Mouse (Mus musculus) splenic B cell, adult 2 months (primary cell): ENCODE measurements around the gene Map3k20.

Experiments
- DNase-seq: peaks from one replicate; pipeline ENCODE4 v3.0.0-alpha.2; 2011; ENCODE audit warnings: low read depth, low spot score
- H3K27me3 ChIP-seq: 2 replicates; pipeline ENCODE4 v1.6.1; 2012; ENCODE audit warnings: mild to moderate bottlenecking, low read length, moderate library complexity, mixed read lengths; ENCODE audit not compliant: control insufficient read depth, poor library complexity, insufficient read depth, severe bottlenecking
- H3K36me3 ChIP-seq: 2 replicates; pipeline ENCODE4 v1.6.1; 2012; ENCODE audit warnings: mild to moderate bottlenecking, low read length, moderate library complexity, mixed read lengths; ENCODE audit not compliant: control insufficient read depth, poor library complexity, insufficient read depth, severe bottlenecking

Map3k20 gene

DNA sequence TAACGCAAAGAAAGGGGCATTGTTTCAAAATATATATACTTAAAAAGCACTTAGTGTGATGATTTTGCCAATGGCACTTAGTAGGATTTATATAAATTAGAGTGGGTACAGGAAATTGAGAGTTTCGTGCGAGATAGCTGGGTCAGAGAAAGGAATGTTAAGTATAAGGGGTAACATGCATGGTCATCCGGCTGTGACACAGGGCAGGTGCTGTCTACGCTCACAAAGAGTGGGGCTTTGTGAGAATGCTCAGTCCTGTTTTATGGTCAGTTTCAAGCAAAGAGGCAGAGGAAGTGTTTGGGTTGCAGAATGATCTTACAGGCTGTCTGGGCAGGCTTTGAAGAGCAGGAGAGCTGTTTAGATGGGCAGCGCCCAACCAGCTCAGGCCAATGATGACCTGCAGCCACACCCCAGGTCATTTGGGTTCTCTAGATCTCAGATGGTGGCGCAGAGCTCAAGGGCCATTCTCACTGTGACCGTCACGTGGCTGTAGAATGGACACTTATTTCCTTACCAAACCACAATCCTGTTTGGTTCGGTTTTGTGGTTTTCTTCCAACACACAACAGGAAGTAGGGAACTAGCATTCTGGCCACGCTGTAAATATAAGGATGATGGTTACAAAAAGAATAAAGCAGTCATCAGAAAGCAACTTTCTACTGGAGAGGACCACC lies 37.4 kb downstream of the Map3k20 start:
- peak; percentile 5 for DNase-seq
- Histone ChIP-seq H3K36me3 (no peaks in the 10 kb centered on the region), H3K27me3 (no peaks in the 10 kb centered on the region)

DNA sequence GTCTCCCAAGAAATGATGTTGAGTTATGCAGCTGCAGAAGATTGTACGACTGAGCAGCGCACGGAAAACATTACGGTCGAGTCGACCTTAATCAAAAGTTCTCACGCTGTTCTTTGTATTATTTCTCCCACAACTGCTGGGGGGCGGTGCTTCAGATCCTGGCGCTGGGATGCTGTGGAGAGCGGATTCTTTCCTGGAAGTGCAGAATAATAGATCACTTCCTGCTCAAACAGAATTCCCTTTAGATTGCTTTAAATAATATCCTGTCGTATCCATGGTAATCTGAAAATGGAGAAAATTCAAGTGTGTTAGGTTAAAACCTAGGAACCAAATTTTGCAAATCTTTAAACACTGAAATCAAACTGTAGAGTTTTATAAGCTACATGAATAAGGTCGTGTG lies 39.0 kb downstream of the Map3k20 start:
- no peaks in the 10 kb centered on the region for H3K36me3 ChIP-seq
- DNase-seq = no peak
- H3K27me3 ChIP-seq = no peaks in the 10 kb centered on the region

DNA sequence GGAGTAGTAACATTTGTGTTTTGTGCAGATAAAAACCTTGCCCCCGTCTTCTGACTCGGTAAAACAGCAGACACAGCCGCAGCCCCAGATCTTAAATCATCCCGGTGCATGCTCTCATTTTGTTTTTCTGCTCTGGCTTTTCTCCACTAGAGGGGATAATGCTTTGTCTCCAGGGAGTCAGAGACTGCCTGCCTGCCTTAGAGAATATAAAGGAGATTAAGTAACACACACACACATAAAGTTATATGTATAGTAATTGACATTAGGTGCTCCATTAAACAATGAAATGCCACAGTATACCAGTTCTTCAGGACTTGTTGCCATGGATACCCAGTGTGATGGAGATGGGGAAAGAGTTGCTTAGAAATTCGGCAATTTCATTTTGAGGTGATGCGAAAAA lies 41.1 kb downstream of the Map3k20 start:
- no peaks in the 10 kb centered on the region for H3K36me3 ChIP-seq
- no peak for DNase-seq
- H3K27me3 ChIP-seq = no peaks in the 10 kb centered on the region

DNA sequence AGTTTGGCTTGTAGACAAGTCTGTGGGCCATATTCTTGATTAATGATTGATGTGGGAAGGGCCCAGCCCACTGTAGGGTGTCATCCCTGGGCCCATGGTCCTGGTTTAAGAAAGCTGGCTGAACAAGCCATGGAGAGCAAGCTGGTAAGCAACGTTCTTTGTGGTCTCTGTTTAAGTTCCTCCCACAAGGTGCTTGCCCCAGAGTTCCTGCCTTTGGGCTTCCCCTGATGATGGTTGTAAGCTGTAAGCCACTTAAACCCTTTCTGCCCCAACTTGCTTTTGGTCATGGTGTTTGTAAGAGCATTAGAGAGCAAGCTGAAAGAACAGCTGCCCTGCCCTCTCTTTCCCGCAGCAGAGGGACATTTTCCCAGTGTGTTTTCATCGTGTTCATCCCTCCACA lies 43.0 kb downstream of the Map3k20 start:
- no peak for DNase-seq
- H3K27me3 ChIP-seq = no peaks in the 10 kb centered on the region

DNA sequence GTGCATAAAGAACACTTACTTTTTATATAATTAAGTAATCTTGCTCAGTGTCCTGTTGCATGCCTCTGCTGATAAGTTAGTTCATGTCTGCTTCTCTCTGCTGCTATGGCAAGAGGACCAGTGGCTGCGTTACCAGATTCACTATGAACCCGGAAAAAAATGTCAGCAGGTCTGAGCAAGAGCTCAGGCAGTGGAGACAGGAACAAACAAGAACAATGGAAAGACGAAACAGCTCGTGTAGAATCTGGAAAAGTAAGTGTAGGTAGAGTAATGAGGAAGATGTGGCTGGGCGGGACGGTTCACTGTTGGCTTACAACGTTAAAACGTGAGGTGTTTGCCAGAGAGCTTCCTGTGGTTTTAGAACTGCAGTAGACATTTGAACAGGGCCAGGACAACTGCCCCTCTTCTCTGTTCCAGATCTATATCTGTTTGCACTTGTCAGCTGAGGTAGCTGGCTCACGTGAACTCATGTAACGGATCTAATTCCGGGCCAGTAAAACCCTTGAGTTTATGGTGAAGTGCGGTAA lies 45.6 kb downstream of the Map3k20 start:
- H3K27me3 ChIP-seq = no peaks in the 10 kb centered on the region
- no peaks in the 10 kb centered on the region for H3K36me3 ChIP-seq
- DNase-seq = no peak

More for the DNA sequence above, 43.0 kb downstream of the Map3k20 start:
- no peaks in the 10 kb centered on the region for H3K36me3 ChIP-seq

DNA sequence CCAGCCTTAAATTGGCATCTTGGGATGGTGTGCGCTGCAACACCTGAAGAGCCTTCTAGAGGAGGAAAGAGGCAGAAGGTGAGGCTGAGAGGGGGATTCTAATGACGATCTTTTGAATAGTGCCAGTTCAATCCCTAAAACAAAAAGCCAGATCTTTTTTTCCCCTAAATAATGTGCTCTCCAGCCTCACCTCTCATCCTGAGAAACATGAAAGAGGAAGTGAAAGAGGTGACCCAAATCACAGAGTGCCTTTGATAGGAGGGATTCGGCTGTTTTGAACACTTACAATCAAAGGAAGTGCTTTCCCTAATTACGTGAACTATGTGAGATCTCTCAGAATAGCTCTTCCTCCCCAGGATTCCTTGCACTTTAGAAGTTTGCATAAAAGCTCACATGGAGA lies 46.6 kb downstream of the Map3k20 start:
- no peak for DNase-seq
- Histone ChIP-seq H3K36me3 (no peaks in the 10 kb centered on the region), H3K27me3 (no peaks in the 10 kb centered on the region)

DNA sequence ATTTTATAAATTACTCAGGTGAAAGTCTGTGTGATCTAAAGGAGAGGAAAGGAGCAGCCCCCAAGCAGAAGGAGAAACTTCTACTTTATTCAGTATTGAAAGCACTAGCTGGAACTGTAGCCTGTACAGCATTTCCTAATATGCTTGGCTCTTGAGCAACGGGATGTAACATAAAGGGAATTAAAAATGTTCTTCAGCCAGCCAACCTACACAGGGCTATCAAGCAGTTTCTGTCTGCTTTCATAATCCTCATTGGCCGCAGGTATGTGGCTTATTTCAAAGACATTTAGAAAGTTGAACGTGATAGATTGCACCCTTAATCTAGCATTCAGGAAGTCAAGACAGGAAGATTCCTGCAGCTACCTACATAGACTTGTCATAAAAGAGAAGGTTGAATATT lies 47.8 kb downstream of the Map3k20 start:
- DNase-seq = no peak
- no peaks in the 10 kb centered on the region for H3K36me3 ChIP-seq

DNA sequence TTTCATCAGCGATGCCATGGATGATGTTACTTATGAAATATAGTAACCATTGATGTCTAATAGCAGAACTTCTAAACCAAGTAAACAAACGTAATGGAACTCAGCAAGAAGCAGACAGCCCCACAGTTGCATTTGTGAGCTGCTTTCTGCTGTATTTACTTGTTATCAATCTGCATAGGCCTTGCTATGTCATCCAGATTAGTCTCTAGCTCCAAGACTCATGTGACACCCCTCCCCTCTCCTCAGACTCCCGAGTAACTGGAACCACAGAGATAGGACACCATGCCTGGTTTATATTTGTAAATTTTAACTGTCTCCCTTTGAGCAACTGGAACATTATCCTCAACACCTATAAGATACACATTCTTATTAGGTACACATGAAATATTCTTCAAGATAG lies 51.4 kb downstream of the Map3k20 start:
- H3K36me3 ChIP-seq = no peaks in the 10 kb centered on the region
- DNase-seq = no peak
- no peaks in the 10 kb centered on the region; the same call in 1 of the 2 replicates for H3K27me3 ChIP-seq

More for the DNA sequence above, 47.8 kb downstream of the Map3k20 start:
- no peaks in the 10 kb centered on the region; the same call in 1 of the 2 replicates for H3K27me3 ChIP-seq

DNA sequence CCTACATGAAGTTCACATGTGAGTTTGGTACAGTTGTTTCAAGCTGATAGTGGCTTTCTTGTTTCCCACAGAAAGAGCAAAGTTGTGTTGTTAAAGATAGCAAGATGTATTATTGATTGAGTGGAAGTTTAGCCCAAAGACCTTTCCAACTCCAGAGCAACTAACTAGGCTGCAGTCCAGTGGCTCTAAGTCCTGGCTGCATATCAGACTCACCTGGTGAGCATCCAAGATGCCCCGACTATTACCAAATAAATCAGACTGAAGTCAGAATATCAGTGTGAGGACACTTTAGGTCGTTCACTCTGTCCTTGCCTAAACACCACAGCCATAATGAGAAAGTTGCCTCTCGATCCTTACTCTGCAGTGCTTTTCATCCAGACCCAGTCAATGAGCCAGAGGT lies 59.8 kb downstream of the Map3k20 start:
- no peaks in the 10 kb centered on the region for H3K27me3 ChIP-seq
- H3K36me3 ChIP-seq = no peaks in the 10 kb centered on the region
- no peak for DNase-seq

DNA sequence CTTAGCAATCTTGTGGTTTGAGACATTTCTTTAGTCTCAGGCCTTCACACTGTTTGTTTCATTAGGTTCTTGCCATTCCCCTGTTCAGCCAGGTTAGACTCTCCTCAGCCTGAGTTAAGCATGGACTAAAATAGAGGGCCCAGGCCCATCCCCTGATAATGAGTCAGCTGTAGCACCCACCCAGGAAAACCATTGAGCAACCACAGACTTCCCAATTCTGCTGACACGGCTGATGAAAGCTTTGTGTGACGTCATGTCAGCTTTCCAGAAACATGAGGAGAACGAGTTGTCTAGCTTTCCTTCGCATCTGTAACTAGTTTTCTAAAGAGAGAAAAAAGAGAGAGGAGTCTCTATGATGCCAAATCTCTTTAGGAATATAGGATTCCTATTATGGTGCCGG lies 65.9 kb downstream of the Map3k20 start:
- DNase-seq = no peak
- no peaks in the 10 kb centered on the region for H3K36me3 ChIP-seq
- no peaks in the 10 kb centered on the region for H3K27me3 ChIP-seq

DNA sequence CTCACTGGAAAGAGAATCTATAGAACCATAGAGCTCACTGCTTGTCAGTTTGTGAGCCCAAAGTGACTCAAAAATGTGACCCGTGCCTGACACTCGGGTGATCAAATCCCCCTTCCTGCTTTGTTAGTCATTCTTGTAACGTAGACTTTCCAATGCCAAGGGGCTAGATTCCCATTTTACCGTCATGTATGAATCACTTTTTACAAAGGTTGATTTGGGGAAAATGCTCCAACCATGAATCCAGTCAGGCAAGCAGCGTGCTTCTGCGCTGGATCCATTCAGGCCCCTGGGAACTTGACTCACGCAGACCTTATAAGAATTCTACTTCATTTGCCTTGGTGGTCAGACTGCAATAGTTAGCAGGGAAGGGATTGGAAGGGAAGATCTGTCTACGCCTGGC lies 66.3 kb downstream of the Map3k20 start:
- DNase-seq = no peak
- no peaks in the 10 kb centered on the region for H3K27me3 ChIP-seq
- no peaks in the 10 kb centered on the region for H3K36me3 ChIP-seq

DNA sequence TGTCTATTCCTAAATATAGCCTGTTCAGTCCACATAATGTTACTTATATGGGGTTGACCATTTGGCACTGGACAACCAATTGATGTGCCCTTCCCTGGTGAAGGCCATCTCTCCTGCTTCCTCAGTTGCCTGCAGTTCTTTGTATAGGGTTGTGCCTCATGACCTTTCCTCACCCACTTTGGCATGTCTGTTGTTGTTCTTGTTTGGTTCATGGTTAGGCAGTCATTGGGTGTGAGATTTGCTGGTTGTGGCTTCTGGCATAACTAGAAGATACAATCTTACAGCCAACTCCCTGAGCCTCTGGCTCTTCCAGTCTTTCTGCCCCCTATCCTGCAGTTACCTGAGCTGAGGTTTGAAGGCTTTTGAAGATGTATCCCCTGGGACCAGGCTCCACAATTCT lies 67.3 kb downstream of the Map3k20 start:
- Histone ChIP-seq H3K36me3 (no peaks in the 10 kb centered on the region), H3K27me3 (no peaks in the 10 kb centered on the region)
- DNase-seq = no peak

DNA sequence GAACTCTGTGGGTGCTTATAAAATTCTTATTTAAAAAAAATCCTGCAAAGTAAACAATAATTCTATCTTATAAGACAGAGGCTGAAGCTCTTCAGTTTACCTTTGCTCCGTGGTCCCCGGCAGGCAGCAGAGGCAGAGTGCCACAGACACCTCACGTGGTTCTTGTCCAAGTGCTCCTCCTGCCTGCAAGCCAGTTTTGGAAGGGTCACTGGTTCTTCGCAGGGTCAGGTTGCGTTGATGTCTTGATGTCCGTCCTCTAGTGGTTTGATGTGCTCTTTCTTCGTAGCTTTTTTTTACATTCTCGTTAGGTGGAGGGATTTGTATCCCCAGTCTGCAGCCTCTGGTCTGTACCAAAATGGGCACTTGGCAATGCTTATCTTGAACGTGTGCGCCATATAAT lies 71.0 kb downstream of the Map3k20 start:
- DNase-seq = no peak
- no peaks in the 10 kb centered on the region for H3K36me3 ChIP-seq
- no peaks in the 10 kb centered on the region for H3K27me3 ChIP-seq

DNA sequence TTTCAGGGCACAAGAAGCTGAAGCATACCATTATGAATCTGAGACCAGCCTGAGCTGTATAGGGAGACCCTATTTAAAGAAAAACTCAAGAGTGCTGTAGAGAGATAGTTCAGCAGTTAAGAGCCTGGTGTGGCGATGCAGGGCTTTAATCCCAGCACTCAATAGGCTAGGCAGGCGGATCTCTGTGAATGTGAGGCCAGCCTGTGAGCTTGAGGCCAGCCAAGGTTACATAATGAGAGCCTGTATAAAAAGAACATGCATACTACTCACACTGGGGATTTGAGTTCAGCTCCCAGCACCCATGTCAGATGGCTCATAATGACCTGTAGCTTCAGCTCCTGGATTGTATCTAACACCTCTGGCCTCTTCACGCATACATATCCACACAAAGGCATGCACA lies 76.1 kb downstream of the Map3k20 start:
- no peak for DNase-seq
- Histone ChIP-seq H3K27me3 (no peaks in the 10 kb centered on the region), H3K36me3 (no peaks in the 10 kb centered on the region)

DNA sequence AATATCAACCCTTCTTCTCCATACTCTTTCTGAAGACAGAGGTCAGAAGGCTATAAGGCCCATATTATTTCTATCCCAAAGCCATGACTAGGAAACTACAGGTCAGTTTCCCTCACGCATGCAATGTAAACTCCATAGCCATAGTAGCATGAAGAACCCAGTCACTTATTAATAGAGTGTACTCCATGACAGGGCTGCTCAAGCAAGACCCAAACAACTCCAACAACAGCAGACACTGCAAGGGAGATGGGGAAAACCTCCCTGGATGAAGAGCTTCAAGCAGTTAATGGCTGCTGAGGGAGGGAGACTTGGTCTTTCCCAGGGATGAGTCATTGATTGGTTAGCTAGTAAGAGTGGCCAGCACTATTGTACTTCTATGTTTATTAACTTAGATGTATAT lies 78.0 kb downstream of the Map3k20 start:
- DNase-seq = no peak
- Histone ChIP-seq H3K27me3 (no peaks in the 10 kb centered on the region), H3K36me3 (no peaks in the 10 kb centered on the region)

DNA sequence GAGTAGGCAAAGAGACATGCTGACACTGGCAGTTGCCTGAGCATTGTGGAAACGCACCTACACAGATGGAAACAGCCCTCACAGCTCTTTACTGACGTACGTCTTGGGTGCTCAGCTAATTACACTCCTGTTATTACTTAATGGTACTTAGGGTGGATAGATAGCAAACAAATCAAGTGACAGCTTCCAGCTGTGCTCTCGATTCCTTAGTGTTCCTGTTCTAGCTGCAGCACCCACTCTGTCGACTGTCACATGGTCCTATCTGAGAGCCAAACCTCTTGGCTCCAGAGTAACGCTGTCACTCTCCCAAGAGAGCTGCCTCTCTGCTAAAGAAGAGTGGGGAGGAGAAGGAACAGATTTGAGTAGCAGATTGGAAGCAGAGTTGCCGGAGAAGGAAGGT lies 80.5 kb downstream of the Map3k20 start:
- Histone ChIP-seq H3K36me3 (no peaks in the 10 kb centered on the region), H3K27me3 (no peaks in the 10 kb centered on the region)
- no peak for DNase-seq
